ENCODE assay signal across 15 mouse cellular contexts in genomic region chr2:128388883-128389470, GRCm38 (mm10).
A peak's percentile ranks its signal among the peaks of the same experiment; 100 is the strongest.
DNase-seq lines count a peak whose midpoint lies in the region; ATAC-seq and TF ChIP-seq lines count a peak whose summit lies in the region.
"Had no signal": no experiment of that assay in that cellular context is flagged by ENCODE, and none has a peak within 500 bp of the region (broad histone marks: within the 10 kb centered on the region; RNA-seq: fewer than 3 reads in every experiment).

No protein-coding gene starts in this region.

- H3K36me3 ChIP-seq in heart, embryonic 10.5 days: no peaks in the 10 kb centered on the region
- no peaks in the 10 kb centered on the region for H3K36me3 ChIP-seq in liver, adult 2 months (ENCODE audit: control insufficient read depth, insufficient read depth, low read length)
- no peaks in the 10 kb centered on the region for H3K36me3 ChIP-seq in liver, embryonic 12.5 days
- H3K36me3 ChIP-seq: hindbrain, embryonic 15.5 days; neural tube, embryonic 13.5 days had no signal

- no peak overlapping the region for H3K9ac ChIP-seq in liver, adult 2 months (ENCODE audit: low read depth, low read length)
- no peak overlapping the region for H3K9ac ChIP-seq in liver, embryonic 12.5 days
- H3K9ac ChIP-seq: hindbrain, embryonic 15.5 days; neural tube, embryonic 13.5 days had no signal

- H3K27ac ChIP-seq in heart, embryonic 10.5 days: no peak overlapping the region
- H3K27ac ChIP-seq in liver, adult 2 months (replicated peaks; ENCODE audit: insufficient read depth, low read depth, low read length): no peak overlapping the region
- no peak overlapping the region for H3K27ac ChIP-seq in liver, embryonic 12.5 days
- H3K27ac ChIP-seq: hindbrain, embryonic 15.5 days; neural tube, embryonic 13.5 days had no signal

- H3K27me3 ChIP-seq in heart, embryonic 10.5 days (ENCODE audit: insufficient read depth, poor library complexity, severe bottlenecking): no peaks in the 10 kb centered on the region
- no peaks in the 10 kb centered on the region for H3K27me3 ChIP-seq in liver, adult 2 months (ENCODE audit: control insufficient read depth, insufficient read depth, low read length)
- peaks cover 29% of the 10 kb centered on the region for H3K27me3 ChIP-seq in liver, embryonic 12.5 days (replicated peaks)
- H3K27me3 ChIP-seq: megakaryocyte, embryonic 14.5 days had no signal

- no peaks in the 10 kb centered on the region for H3K9me3 ChIP-seq in heart, embryonic 10.5 days
- no peaks in the 10 kb centered on the region for H3K9me3 ChIP-seq in liver, embryonic 12.5 days (replicated peaks)
- H3K9me3 ChIP-seq: hindbrain, embryonic 15.5 days; megakaryocyte, embryonic 14.5 days; neural tube, embryonic 13.5 days had no signal

- no peak for TF ChIP-seq POLR2A in liver, adult 2 months (IDR thresholded peaks at IDR 0.05; ENCODE audit: extremely low read depth, insufficient read depth, low read length)

- no peak for ATAC-seq in liver, embryonic 12.5 days
- ATAC-seq: CD4-positive, CD25-positive, alpha-beta regulatory T cell, adult 4 months had no signal

- DNase-seq in heart, postnatal 14 days: peak; percentile 38 to 53
- no peak for DNase-seq in heart, embryonic 10.5 days (ENCODE audit: low spot score)
- DNase-seq in liver, adult 2 months (ENCODE audit: extremely low read depth, low read depth, low spot score): peak; percentile 33
- DNase-seq in testis, postnatal 10 days (ENCODE audit: low spot score): peak; percentile 56
- DNase-seq in testis, postnatal 14 days (ENCODE audit: low spot score): no peak
- no peak for DNase-seq in right cerebral cortex, postnatal 36 days (ENCODE audit: low spot score in 2 of 2)
- no peak for DNase-seq in adrenal gland, postnatal 10 days
- DNase-seq: adrenal gland, postnatal 36 days; cerebellum, adult 11-12 months; right cerebral cortex, adult 18-20 months had no signal

- TF ChIP-seq CTCF in liver, adult 2 months (IDR thresholded peaks at IDR 0.05; ENCODE audit: low read depth, low read length): no peak

- WGBS in heart, embryonic 10.5 days: 38% methylated on average over 7 of the region's 7 CpGs
- WGBS in liver, adult 2 months: 50% methylated on average over 7 of the region's 7 CpGs
- 43% methylated on average over 7 of the region's 7 CpGs for WGBS in liver, embryonic 12.5 days (ENCODE audit: insufficient replicate concordance)

- peaks cover 56% of the 10 kb centered on the region for H3K4me1 ChIP-seq in heart, embryonic 10.5 days
- H3K4me1 ChIP-seq in liver, adult 2 months (ENCODE audit: control insufficient read depth, insufficient read depth, low read length): peaks cover 5% of the 10 kb centered on the region
- no peaks in the 10 kb centered on the region; the same call in 1 of the 2 replicates for H3K4me1 ChIP-seq in liver, embryonic 12.5 days

- no peaks in the 10 kb centered on the region for H3K79me2 ChIP-seq in liver, adult 2 months (ENCODE audit: control insufficient read depth, insufficient read depth, low read length)

- intact Hi-C loops in heart, postnatal 14 days (cut with DNase I): no loop called here

- H3K4me2 ChIP-seq in liver, embryonic 12.5 days: no peak overlapping the region
- H3K4me2 ChIP-seq: hindbrain, embryonic 15.5 days; neural tube, embryonic 13.5 days had no signal

- no peak overlapping the region for H3K4me3 ChIP-seq in heart, embryonic 10.5 days
- no peak overlapping the region for H3K4me3 ChIP-seq in liver, adult 2 months (ENCODE audit: insufficient read depth, low read depth, low read length)
- H3K4me3 ChIP-seq in liver, embryonic 12.5 days: no peak overlapping the region
- H3K4me3 ChIP-seq: hindbrain, embryonic 15.5 days; megakaryocyte, embryonic 14.5 days; neural tube, embryonic 13.5 days had no signal

Comparison
In these comparisons a context has a peak if more than half of its experiments do, and no peak if none do; other contexts are left out.
1. DNase-seq: peak in heart, postnatal 14 days (2 of 2), liver, adult 2 months (single experiment) and testis, postnatal 10 days (single experiment); none in heart, embryonic 10.5 days (single experiment), testis, postnatal 14 days (single experiment), right cerebral cortex, postnatal 36 days (0 of 2) and adrenal gland, postnatal 10 days (single experiment).